Mouse (Mus musculus) C2C12 (cell line): ENCODE measurements around the gene Gpr160.

Source experiments
- CTCF ChIP-seq: IDR thresholded peaks from one replicate; pipeline ENCODE4 v1.5.1; 2011; ENCODE audit not compliant: control insufficient read depth, insufficient read depth, insufficient read length
- FOSL1 ChIP-seq: IDR thresholded peaks from one replicate; pipeline ENCODE4 v1.8.0; 2011; ENCODE audit warnings: mild to moderate bottlenecking, low read length; ENCODE audit not compliant: poor library complexity, insufficient read depth, severe bottlenecking
- MAX ChIP-seq: IDR thresholded peaks from one replicate; pipeline ENCODE4 v1.6.1; 2011; ENCODE audit warnings: mild to moderate bottlenecking, control low read depth
- MYOD1 ChIP-seq: IDR thresholded peaks from one replicate; pipeline ENCODE4 v1.6.1; 2011; ENCODE audit warnings: low read depth; ENCODE audit not compliant: control insufficient read depth, insufficient read length
- USF1 ChIP-seq: IDR thresholded peaks from one replicate; pipeline ENCODE4 v1.6.1; 2011; ENCODE audit warnings: low read depth, mild to moderate bottlenecking, control low read depth, moderate library complexity

DNA sequence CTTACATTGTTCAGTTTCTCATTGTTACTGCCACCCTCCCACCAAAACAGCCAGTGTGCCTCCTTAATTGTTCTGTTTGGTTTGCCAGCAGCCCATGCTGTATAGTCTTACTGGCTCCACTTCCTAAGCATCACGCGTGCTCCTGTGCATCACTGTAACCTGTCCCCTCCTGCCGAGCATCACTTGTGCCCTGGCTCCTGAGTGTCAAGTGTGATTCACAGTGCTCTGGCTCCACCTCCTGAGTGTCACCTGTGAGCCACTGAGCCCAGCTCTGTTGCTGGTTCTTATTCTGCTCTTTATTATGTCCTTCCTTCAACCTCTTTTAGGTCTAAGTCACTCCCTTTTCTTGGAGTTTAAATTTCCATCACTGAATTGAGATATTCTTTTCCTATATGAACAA, 31.7 kb downstream of the Gpr160 start:
- TF ChIP-seq CTCF: no peak
- TF ChIP-seq MAX: no peak
- no peak for TF ChIP-seq FOSL1
- TF ChIP-seq USF1: no peak
- TF ChIP-seq MYOD1: no peak
